Mouse (Mus musculus): ENCODE measurements at regions not wholly inside any gene's neighbourhood (a gene's known extent, or its start where the extent isn't known, plus 50 kb on each side); places are given as distances from the start of the nearest gene placed in this dataset.

- Histone ChIP-seq H3K4me2 (replicated peaks; ENCODE audit: low read depth, low read length) (no peak overlapping the region), H3K27me3 (ENCODE audit: control insufficient read depth, insufficient read depth, low read length) (no peaks in the 10 kb centered on the region), H3K4me3 (ENCODE audit: low read length) (no peak overlapping the region), H3K9me3 (ENCODE audit: control insufficient read depth, low read length) (no peaks in the 10 kb centered on the region), H3K27ac (ENCODE audit: low read depth, low read length) (no peak overlapping the region), H3K36me3 (ENCODE audit: control insufficient read depth, insufficient read depth, low read length) (no peaks in the 10 kb centered on the region), H3K4me1 (ENCODE audit: control insufficient read depth, insufficient read depth, low read length) (no peaks in the 10 kb centered on the region), H3K9ac (ENCODE audit: low read depth, low read length) (no peak overlapping the region)
- no peak for ATAC-seq (ENCODE audit: low FRiP score, low TSS enrichment)
- 92% methylated on average over 7 of the region's 7 CpGs for WGBS
These were observed 501.2 kb upstream of the Tbx3 start for GRCm38 (mm10) chr5:119169274-119169673.

- WGBS: 69% methylated on average over 1 of the region's 1 CpGs
These were observed 498.8 kb upstream of the Tbx3 start for GRCm38 (mm10) chr5:119171626-119172025.

GRCm38 (mm10) chr5:119178805-119179204 lies 491.7 kb upstream of the Tbx3 start:
- H3K27ac ChIP-seq (ENCODE audit: low read depth, low read length): no peak overlapping the region
- no peak overlapping the region for H3K4me2 ChIP-seq (replicated peaks; ENCODE audit: low read depth, low read length)

More at GRCm38 (mm10) chr5:119171626-119172025, 498.8 kb upstream of the Tbx3 start:
- H3K27me3 ChIP-seq (ENCODE audit: control insufficient read depth, insufficient read depth, low read length): no peaks in the 10 kb centered on the region
- H3K9ac ChIP-seq (ENCODE audit: low read depth, low read length): no peak overlapping the region
- no peak overlapping the region for H3K4me3 ChIP-seq (ENCODE audit: low read length)
- H3K36me3 ChIP-seq (ENCODE audit: control insufficient read depth, insufficient read depth, low read length): no peaks in the 10 kb centered on the region
- no peaks in the 10 kb centered on the region for H3K9me3 ChIP-seq (ENCODE audit: control insufficient read depth, low read length)
- H3K27ac ChIP-seq (ENCODE audit: low read depth, low read length): no peak overlapping the region
- ATAC-seq (ENCODE audit: low FRiP score, low TSS enrichment): no peak
- H3K4me2 ChIP-seq (replicated peaks; ENCODE audit: low read depth, low read length): no peak overlapping the region
- no peaks in the 10 kb centered on the region for H3K4me1 ChIP-seq (ENCODE audit: control insufficient read depth, insufficient read depth, low read length)

GRCm38 (mm10) chr5:119183545-119184047 lies 486.9 kb upstream of the Tbx3 start:
- Histone ChIP-seq H3K9me3 (ENCODE audit: control insufficient read depth, low read length) (no peaks in the 10 kb centered on the region), H3K27ac (ENCODE audit: low read depth, low read length) (no peak overlapping the region), H3K27me3 (ENCODE audit: control insufficient read depth, insufficient read depth, low read length) (no peaks in the 10 kb centered on the region), H3K4me3 (ENCODE audit: low read length) (no peak overlapping the region), H3K4me1 (ENCODE audit: control insufficient read depth, insufficient read depth, low read length) (peaks cover 13% of the 10 kb centered on the region), H3K36me3 (ENCODE audit: control insufficient read depth, insufficient read depth, low read length) (no peaks in the 10 kb centered on the region), H3K9ac (ENCODE audit: low read depth, low read length) (no peak overlapping the region), H3K4me2 (replicated peaks; ENCODE audit: low read depth, low read length) (no peak overlapping the region)
- WGBS: 8% methylated on average over 5 of the region's 5 CpGs
- peak; percentile 76 for ATAC-seq (ENCODE audit: low FRiP score, low TSS enrichment)

More at GRCm38 (mm10) chr5:119178805-119179204, 491.7 kb upstream of the Tbx3 start:
- Histone ChIP-seq H3K36me3 (ENCODE audit: control insufficient read depth, insufficient read depth, low read length) (no peaks in the 10 kb centered on the region), H3K9ac (ENCODE audit: low read depth, low read length) (no peak overlapping the region), H3K4me1 (ENCODE audit: control insufficient read depth, insufficient read depth, low read length) (peaks cover 13% of the 10 kb centered on the region), H3K27me3 (ENCODE audit: control insufficient read depth, insufficient read depth, low read length) (no peaks in the 10 kb centered on the region), H3K4me3 (ENCODE audit: low read length) (no peak overlapping the region), H3K9me3 (ENCODE audit: control insufficient read depth, low read length) (no peaks in the 10 kb centered on the region)
- ATAC-seq (ENCODE audit: low FRiP score, low TSS enrichment): peak; percentile 57; the same call in 1 of the 2 replicates
- WGBS: 20% methylated on average over 9 of the region's 9 CpGs

GRCm38 (mm10) chr5:119186611-119187010 lies 483.9 kb upstream of the Tbx3 start:
- H3K4me2 ChIP-seq (replicated peaks; ENCODE audit: low read depth, low read length): no peak overlapping the region
- H3K9ac ChIP-seq (ENCODE audit: low read depth, low read length): no peak overlapping the region
- H3K9me3 ChIP-seq (ENCODE audit: control insufficient read depth, low read length): peaks cover 4% of the 10 kb centered on the region; the same call in 1 of the 2 replicates
- WGBS: 45% methylated on average over 3 of the region's 3 CpGs
- H3K36me3 ChIP-seq (ENCODE audit: control insufficient read depth, insufficient read depth, low read length): no peaks in the 10 kb centered on the region
- H3K4me1 ChIP-seq (ENCODE audit: control insufficient read depth, insufficient read depth, low read length): peaks cover 12% of the 10 kb centered on the region
- no peak overlapping the region for H3K27ac ChIP-seq (ENCODE audit: low read depth, low read length)
- 0 out of 2 replicates have a peak, but pooled peaks have one; percentile 24 for ATAC-seq (ENCODE audit: low FRiP score, low TSS enrichment)
- H3K4me3 ChIP-seq (ENCODE audit: low read length): no peak overlapping the region
- H3K27me3 ChIP-seq (ENCODE audit: control insufficient read depth, insufficient read depth, low read length): no peaks in the 10 kb centered on the region

- Histone ChIP-seq H3K9me3 (ENCODE audit: control insufficient read depth, low read length) (peaks cover 4% of the 10 kb centered on the region; the same call in 1 of the 2 replicates), H3K27me3 (ENCODE audit: control insufficient read depth, insufficient read depth, low read length) (no peaks in the 10 kb centered on the region), H3K4me2 (replicated peaks; ENCODE audit: low read depth, low read length) (no peak overlapping the region), H3K27ac (ENCODE audit: low read depth, low read length) (no peak overlapping the region), H3K9ac (ENCODE audit: low read depth, low read length) (no peak overlapping the region), H3K4me1 (ENCODE audit: control insufficient read depth, insufficient read depth, low read length) (peaks cover 7% of the 10 kb centered on the region), H3K4me3 (ENCODE audit: low read length) (no peak overlapping the region), H3K36me3 (ENCODE audit: control insufficient read depth, insufficient read depth, low read length) (no peaks in the 10 kb centered on the region)
- no peak for ATAC-seq (ENCODE audit: low FRiP score, low TSS enrichment)
- 29% methylated on average over 6 of the region's 6 CpGs for WGBS
These were observed 482.0 kb upstream of the Tbx3 start for GRCm38 (mm10) chr5:119188476-119188875.

- H3K4me3 ChIP-seq (ENCODE audit: low read length): no peak overlapping the region
- ATAC-seq (ENCODE audit: low FRiP score, low TSS enrichment): no peak
- peaks cover 4% of the 10 kb centered on the region; the same call in 1 of the 2 replicates for H3K9me3 ChIP-seq (ENCODE audit: control insufficient read depth, low read length)
- H3K4me1 ChIP-seq (ENCODE audit: control insufficient read depth, insufficient read depth, low read length): no peaks in the 10 kb centered on the region
- 44% methylated on average over 21 of the region's 21 CpGs for WGBS
- no peaks in the 10 kb centered on the region for H3K27me3 ChIP-seq (ENCODE audit: control insufficient read depth, insufficient read depth, low read length)
- H3K36me3 ChIP-seq (ENCODE audit: control insufficient read depth, insufficient read depth, low read length): no peaks in the 10 kb centered on the region
- no peak overlapping the region for H3K4me2 ChIP-seq (replicated peaks; ENCODE audit: low read depth, low read length)
- H3K9ac ChIP-seq (ENCODE audit: low read depth, low read length): no peak overlapping the region
- H3K27ac ChIP-seq (ENCODE audit: low read depth, low read length): no peak overlapping the region
These were observed 476.5 kb upstream of the Tbx3 start for GRCm38 (mm10) chr5:119193699-119194681.

- Histone ChIP-seq H3K9ac (ENCODE audit: low read depth, low read length) (no peak overlapping the region), H3K9me3 (ENCODE audit: control insufficient read depth, low read length) (no peaks in the 10 kb centered on the region), H3K27me3 (ENCODE audit: control insufficient read depth, insufficient read depth, low read length) (no peaks in the 10 kb centered on the region), H3K4me2 (replicated peaks; ENCODE audit: low read depth, low read length) (no peak overlapping the region), H3K4me3 (ENCODE audit: low read length) (no peak overlapping the region), H3K36me3 (ENCODE audit: control insufficient read depth, insufficient read depth, low read length) (no peaks in the 10 kb centered on the region), H3K4me1 (ENCODE audit: control insufficient read depth, insufficient read depth, low read length) (peaks cover 3% of the 10 kb centered on the region; the same call in 1 of the 2 replicates), H3K27ac (ENCODE audit: low read depth, low read length) (no peak overlapping the region)
- 36% methylated on average over 9 of the region's 9 CpGs for WGBS
- no peak for ATAC-seq (ENCODE audit: low FRiP score, low TSS enrichment)
These were observed 470.6 kb upstream of the Tbx3 start for GRCm38 (mm10) chr5:119199906-119200305.

- 56% methylated on average over 8 of the region's 8 CpGs for WGBS
- Histone ChIP-seq H3K4me1 (ENCODE audit: control insufficient read depth, insufficient read depth, low read length) (peaks cover 6% of the 10 kb centered on the region; the same call in 1 of the 2 replicates), H3K27ac (ENCODE audit: low read depth, low read length) (no peak overlapping the region), H3K4me3 (ENCODE audit: low read length) (no peak overlapping the region), H3K4me2 (replicated peaks; ENCODE audit: low read depth, low read length) (no peak overlapping the region), H3K9me3 (ENCODE audit: control insufficient read depth, low read length) (no peaks in the 10 kb centered on the region), H3K36me3 (ENCODE audit: control insufficient read depth, insufficient read depth, low read length) (no peaks in the 10 kb centered on the region), H3K9ac (ENCODE audit: low read depth, low read length) (no peak overlapping the region), H3K27me3 (ENCODE audit: control insufficient read depth, insufficient read depth, low read length) (no peaks in the 10 kb centered on the region)
- no peak for ATAC-seq (ENCODE audit: low FRiP score, low TSS enrichment)
These were observed 469.2 kb upstream of the Tbx3 start for GRCm38 (mm10) chr5:119201251-119201650.

All from kidney, embryonic 14.5 days (tissue).